ENCODE assay signal across 10 mouse cellular contexts in the genomic region with DNA sequence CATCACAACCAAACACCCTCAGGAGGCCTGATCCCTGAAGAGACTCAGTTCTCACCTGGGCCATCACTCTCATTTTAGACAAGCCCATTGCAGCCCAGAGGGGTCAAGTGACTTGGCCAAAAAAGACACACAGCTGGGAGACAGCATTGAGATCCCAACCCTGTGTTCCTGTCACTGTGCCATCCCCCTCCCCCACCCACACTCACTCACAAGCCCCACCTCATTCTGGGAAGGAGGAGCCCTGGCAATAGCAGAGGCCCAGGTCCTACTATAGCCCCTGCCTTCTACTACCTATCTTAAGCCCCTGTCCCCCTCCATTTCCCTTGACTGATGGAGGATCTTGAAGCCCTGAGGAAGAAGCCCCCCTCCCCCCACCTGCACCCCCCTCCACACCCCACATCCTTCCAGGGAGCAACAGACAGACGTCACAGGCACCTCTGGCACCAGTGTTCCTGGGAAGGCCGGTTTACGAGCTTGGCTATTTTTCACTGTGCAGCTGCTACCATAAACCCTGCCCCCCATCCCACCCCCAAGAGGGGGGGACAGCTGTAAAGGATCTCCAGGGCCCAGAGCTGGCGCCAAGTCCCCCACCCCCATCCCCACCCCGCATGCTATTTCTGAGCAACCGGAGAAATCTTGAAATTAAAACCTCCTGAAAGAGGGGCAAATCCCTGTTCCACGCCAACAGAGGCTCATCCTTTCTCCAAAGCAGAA. TPM values are rescaled to one million over a fixed set of nuclear protein-coding genes. Genes with fewer than 3 reads are reported as not detected.
A peak's percentile ranks its signal among the peaks of the same experiment; 100 is the strongest.
DNase-seq lines count a peak whose midpoint lies in the region; ATAC-seq lines count a peak whose summit lies in the region.
"Had no signal": no experiment of that assay in that cellular context is flagged by ENCODE, and none has a peak within 500 bp of the region (broad histone marks: within the 10 kb centered on the region; RNA-seq: fewer than 3 reads in every experiment).

No protein-coding gene starts in this region.

- intact Hi-C loops in left cerebral cortex, postnatal 4 days (cut with DNase I), result no loop called here

- H3K27me3 ChIP-seq in heart, embryonic 13.5 days (replicated peaks), result peaks cover 6% of the 10 kb centered on the region; the same call in 1 of the 2 replicates
- 0 out of 2 replicates have a peak, but pooled peaks cover under 1% of the 10 kb centered on the region for H3K27me3 ChIP-seq in heart, embryonic 12.5 days (replicated peaks)

- H3K9me3 ChIP-seq in heart, embryonic 13.5 days, result no peaks in the 10 kb centered on the region
- H3K9me3 ChIP-seq in heart, embryonic 12.5 days (replicated peaks), result no peaks in the 10 kb centered on the region

- H3K36me3 ChIP-seq in heart, embryonic 13.5 days, result no peaks in the 10 kb centered on the region
- no peaks in the 10 kb centered on the region for H3K36me3 ChIP-seq in heart, embryonic 12.5 days

- no peak for ATAC-seq in heart, embryonic 13.5 days (ENCODE audit: extremely low read depth, insufficient number of reproducible peaks, low FRiP score, low TSS enrichment)
- no peak; the same call in 1 of the 2 replicates for ATAC-seq in heart, embryonic 12.5 days (ENCODE audit: insufficient number of reproducible peaks, low FRiP score)

- WGBS in heart, embryonic 13.5 days, result 37% methylated on average over 7 of the region's 7 CpGs
- 35% methylated on average over 7 of the region's 7 CpGs for WGBS in heart, embryonic 12.5 days

- no peak overlapping the region for H3K4me3 ChIP-seq in heart, embryonic 13.5 days
- no peak overlapping the region for H3K4me3 ChIP-seq in heart, embryonic 12.5 days
- H3K4me3 ChIP-seq: left cerebral cortex, adult 2 months had no signal

- peak overlapping the region; percentile 33; the same call in 1 of the 2 replicates for H3K9ac ChIP-seq in heart, embryonic 13.5 days
- H3K9ac ChIP-seq in heart, embryonic 12.5 days, result no peak overlapping the region

- H3K27ac ChIP-seq in heart, embryonic 13.5 days (replicated peaks), result peak overlapping the region; percentile 20; the same call in 1 of the 2 replicates
- no peak overlapping the region for H3K27ac ChIP-seq in heart, embryonic 12.5 days (ENCODE audit: poor library complexity, severe bottlenecking)
- H3K27ac ChIP-seq: left cerebral cortex, adult 2 months had no signal

- peak; percentile 47 for DNase-seq in embryo, embryonic 11.5 days (ENCODE audit: low read depth, low spot score)
- DNase-seq in kidney, adult 18-20 months, result peak; percentile 33
- DNase-seq in lung, postnatal 10 days, result peak; percentile 82
- DNase-seq in ovary, postnatal 14 days (ENCODE audit: low spot score), result no peak
- no peak for DNase-seq in thymus, postnatal 10 days (ENCODE audit: low spot score in 2 of 2)
- no peak for DNase-seq in left cerebral cortex, postnatal 4 days
- DNase-seq: cerebellum, postnatal 25 days had no signal

- H3K4me1 ChIP-seq in heart, embryonic 13.5 days, result peaks cover 29% of the 10 kb centered on the region
- peaks cover 23% of the 10 kb centered on the region for H3K4me1 ChIP-seq in heart, embryonic 12.5 days (replicated peaks)

- no peak overlapping the region for H3K4me2 ChIP-seq in heart, embryonic 13.5 days
- no peak overlapping the region for H3K4me2 ChIP-seq in heart, embryonic 12.5 days

RNA-seq across cellular contexts. Expression of a gene that starts 11.1 kb away (rescaled TPM):
- 13.3 and 15.8 TPM in 2 replicates for polyA plus RNA-seq in heart, embryonic 13.5 days (2015; fragmentation: Nextera tagmentation; extraction: Ambion mirVana)
- 13.0 and 13.4 TPM in 2 replicates for polyA plus RNA-seq in heart, embryonic 12.5 days (2016; fragmentation: Nextera tagmentation; extraction: Ambion mirVana)
- 1 to 10 TPM; 3.3 to 4.6 TPM for total RNA-seq in left cerebral cortex, postnatal 4 days (2021)

RNA-seq across cellular contexts. Expression of a gene that starts 16.7 kb away (rescaled TPM):
- polyA plus RNA-seq in heart, embryonic 13.5 days (2015; fragmentation: Nextera tagmentation; extraction: Ambion mirVana), result 99.6 and 102 TPM in 2 replicates
- 111 and 112 TPM in 2 replicates for polyA plus RNA-seq in heart, embryonic 12.5 days (2016; fragmentation: Nextera tagmentation; extraction: Ambion mirVana)
- 10 to 100 TPM; 39.9 to 43.0 TPM for total RNA-seq in left cerebral cortex, postnatal 4 days (2021)

RNA-seq across cellular contexts. Expression of a gene that starts 16.9 kb away (rescaled TPM):
- 32.0 and 34.5 TPM in 2 replicates for polyA plus RNA-seq in heart, embryonic 13.5 days (2015; fragmentation: Nextera tagmentation; extraction: Ambion mirVana)
- 44.4 and 50.1 TPM in 2 replicates for polyA plus RNA-seq in heart, embryonic 12.5 days (2016; fragmentation: Nextera tagmentation; extraction: Ambion mirVana)
- 10 to 100 TPM; 46.8 to 50.1 TPM for total RNA-seq in left cerebral cortex, postnatal 4 days (2021)

RNA-seq across cellular contexts. Expression of a gene that starts 43.2 kb away (rescaled TPM):
- polyA plus RNA-seq in heart, embryonic 13.5 days (2015; fragmentation: Nextera tagmentation; extraction: Ambion mirVana), result 1.2 and 1.3 TPM in 2 replicates
- polyA plus RNA-seq in heart, embryonic 12.5 days (2016; fragmentation: Nextera tagmentation; extraction: Ambion mirVana), result 0.51 and 0.72 TPM in 2 replicates
- total RNA-seq in left cerebral cortex, postnatal 4 days (2021), result 1 to 10 TPM; 1.5 to 2.7 TPM

RNA-seq across cellular contexts. Expression of a gene that starts 53.6 kb away (rescaled TPM):
- polyA plus RNA-seq in heart, embryonic 13.5 days (2015; fragmentation: Nextera tagmentation; extraction: Ambion mirVana), result 5.0 TPM in 2 replicates
- polyA plus RNA-seq in heart, embryonic 12.5 days (2016; fragmentation: Nextera tagmentation; extraction: Ambion mirVana), result 6.1 and 6.9 TPM in 2 replicates
- total RNA-seq in left cerebral cortex, postnatal 4 days (2021), result 1 to 10 TPM; 5.7 to 7.8 TPM

Comparison
In these comparisons a context has a peak if more than half of its experiments do, and no peak if none do; other contexts are left out.
1. DNase-seq: peak in embryo, embryonic 11.5 days (single experiment), kidney, adult 18-20 months (single experiment) and lung, postnatal 10 days (single experiment); none in ovary, postnatal 14 days (single experiment), thymus, postnatal 10 days (0 of 2) and left cerebral cortex, postnatal 4 days (single experiment).